Mouse (Mus musculus) cerebellum, adult (tissue): ENCODE measurements around the gene Ilvbl.
"Not testable (repeated sequence)": the region's sequence is repeated elsewhere in the genome, so short reads cannot be mapped to it uniquely, and the experiment has no call there.

ENCODE experiments used
- ATAC-seq: cut with Nextera tagmentation; 2 replicates; pipeline ENCODE4 v1.9.2; 2017; ENCODE audit warnings: mild to moderate bottlenecking, moderate library complexity, mixed read lengths; ENCODE audit not compliant: insufficient number of reproducible peaks, low FRiP score, low TSS enrichment

Ilvbl gene

GRCm38 (mm10) chr10:78574250-78575104 lies at the start of gene Ilvbl:
TSS of gene Ilvbl (plus strand) at chr10:78574346.
- peak; percentile 74 for ATAC-seq

GRCm38 (mm10) chr10:78525071-78525470 lies 49.1 kb upstream of the Ilvbl start:
- not testable (repeated sequence) for ATAC-seq

- no peak for ATAC-seq
These were observed 48.6 kb upstream of the Ilvbl start for GRCm38 (mm10) chr10:78525511-78525910.

- ATAC-seq, result no peak
These were observed 33.2 kb upstream of the Ilvbl start for GRCm38 (mm10) chr10:78540943-78541342.

- ATAC-seq, result no peak
These were observed 9.1 kb upstream of the Ilvbl start for GRCm38 (mm10) chr10:78565070-78565469.

GRCm38 (mm10) chr10:78569191-78569590 lies 5.0 kb upstream of the Ilvbl start:
- no peak for ATAC-seq

GRCm38 (mm10) chr10:78569686-78570085 lies 4.5 kb upstream of the Ilvbl start:
- no peak for ATAC-seq

- ATAC-seq, result no peak
These were observed 3.7 kb upstream of the Ilvbl start for GRCm38 (mm10) chr10:78570416-78570815.

- no peak for ATAC-seq
These were observed 3.2 kb upstream of the Ilvbl start for GRCm38 (mm10) chr10:78570897-78571296.

- no peak for ATAC-seq
These were observed 920 bp upstream of the Ilvbl start for GRCm38 (mm10) chr10:78573226-78573625.

GRCm38 (mm10) chr10:78575105-78575632 lies 1.0 kb downstream of the Ilvbl start:
- ATAC-seq, result peak; percentile 32

GRCm38 (mm10) chr10:78575690-78576089 lies 1.5 kb downstream of the Ilvbl start:
- peak; percentile 59 for ATAC-seq

GRCm38 (mm10) chr10:78576435-78577184 lies 2.5 kb downstream of the Ilvbl start:
- ATAC-seq, result no peak

- ATAC-seq, result no peak
These were observed 4.1 kb downstream of the Ilvbl start for GRCm38 (mm10) chr10:78578204-78578603.

GRCm38 (mm10) chr10:78581121-78581520 lies 7.0 kb downstream of the Ilvbl start:
- ATAC-seq, result no peak

GRCm38 (mm10) chr10:78583347-78583746 lies 9.2 kb downstream of the Ilvbl start:
- ATAC-seq, result no peak

- ATAC-seq, result no peak
These were observed 9.8 kb downstream of the Ilvbl start for GRCm38 (mm10) chr10:78583939-78584338.

- no peak for ATAC-seq
These were observed 10.8 kb downstream of the Ilvbl start for GRCm38 (mm10) chr10:78584996-78585395.

- no peak for ATAC-seq
These were observed 11.5 kb downstream of the Ilvbl start for GRCm38 (mm10) chr10:78585606-78586005.

GRCm38 (mm10) chr10:78586026-78586425 lies 11.9 kb downstream of the Ilvbl start:
- ATAC-seq, result no peak

- no peak for ATAC-seq
These were observed 15.1 kb downstream of the Ilvbl start for GRCm38 (mm10) chr10:78589291-78589690.
